Mouse (Mus musculus) B cell, adult 67 days (primary cell): Measurements from ENCODE around the gene Tmeff1. TPM values are rescaled to one million over a fixed set of nuclear protein-coding genes. Genes with fewer than 3 reads are reported as not detected.

Experiments used
- total RNA-seq, 2 experiments: library from RNA; stranded (reverse); gene quantifications; 4 replicates each; pipeline ENCODE4 v1.2.4; 2023

The Tmeff1 gene
- 1 to 10 TPM in 1 of 2 experiments, under 1 TPM in 1; 0.95 to 3.7 TPM for total RNA-seq

GRCm38 (mm10) chr4:48584421-48585240, at the start of gene Tmeff1:
Gene Tmeff1 (plus strand): TSS chr4:48585174.

GRCm38 (mm10) chr4:48539841-48540575, 45.0 kb upstream of the Tmeff1 start, which contains the start of gene Msantd3:
Gene Msantd3 (plus strand): TSS chr4:48539935.

GRCm38 (mm10) chr4:48663271-48663670, 78.3 kb downstream of the Tmeff1 start, which contains the start of gene Cavin4:
Gene Cavin4 (plus strand): TSS chr4:48663514.

Other genes starting within 250 kb of the Tmeff1 start
- gene Tex10, start 111.7 kb upstream of the Tmeff1 start, total RNA-seq = 10 to 100 TPM; 86.3 to 92.1 TPM
- gene Msantd3, start 45.2 kb upstream of the Tmeff1 start, total RNA-seq = not detected
- under 1 TPM in 1 of 2 experiments, not detected in 1; 0.44 TPM for gene Cavin4, start 78.3 kb downstream of the Tmeff1 start, total RNA-seq